Mouse (Mus musculus) embryonic facial prominence, embryonic 11.5 days (tissue): ENCODE results near the gene Amer3. TPM values are rescaled to one million over a fixed set of nuclear protein-coding genes. Genes with fewer than 3 reads are reported as not detected.
"Not testable (repeated sequence)": the region's sequence is repeated elsewhere in the genome, so short reads cannot be mapped to it uniquely, and the experiment has no call there.

ENCODE experiments used
- ATAC-seq: fragments of 200-750 bp; cut with Nextera tagmentation; replicated peaks from 2 replicates; pipeline ENCODE4 v1.8.0; 2017; ENCODE audit warnings: low read depth; ENCODE audit not compliant: insufficient number of reproducible peaks, low FRiP score, low TSS enrichment
- DNase-seq: peaks from one replicate; pipeline ENCODE4 v3.0.0-alpha.2; 2015; ENCODE audit warnings: low spot score
- H3K27ac ChIP-seq: fragments of 300-500 bp; sonication (generic); replicated peaks from 2 replicates; pipeline ENCODE4 v1.5.1; 2014; ENCODE audit warnings: mild to moderate bottlenecking, low read depth, low read length, control low read depth
- H3K27me3 ChIP-seq: fragments of 300-500 bp; sonication (generic); 2 replicates; pipeline ENCODE4 v1.6.1; 2014; ENCODE audit warnings: mild to moderate bottlenecking, low read length, moderate library complexity, mixed read lengths; ENCODE audit not compliant: control insufficient read depth, insufficient read depth
- H3K36me3 ChIP-seq: fragments of 300-500 bp; sonication (generic); replicated peaks from 2 replicates; pipeline ENCODE4 v1.6.1; 2014; ENCODE audit warnings: low read depth, mild to moderate bottlenecking, low read length, moderate library complexity, mixed read lengths; ENCODE audit not compliant: control insufficient read depth, insufficient read depth
- H3K4me1 ChIP-seq: fragments of 300-500 bp; sonication (generic); 2 replicates; pipeline ENCODE4 v1.6.1; 2014; ENCODE audit warnings: low read length, mixed read lengths; ENCODE audit not compliant: control insufficient read depth, insufficient read depth
- H3K4me2 ChIP-seq: fragments of 300-500 bp; sonication (generic); 2 replicates; pipeline ENCODE4 v1.6.1; 2014; ENCODE audit warnings: low read depth, mild to moderate bottlenecking, control low read depth, low read length, moderate library complexity
- H3K4me3 ChIP-seq: fragments of 300-500 bp; sonication (generic); 2 replicates; pipeline ENCODE4 v1.5.1; 2014; ENCODE audit warnings: low read depth, low read length, control low read depth
- H3K9ac ChIP-seq: fragments of 300-500 bp; sonication (generic); replicated peaks from 2 replicates; pipeline ENCODE4 v1.6.1; 2014; ENCODE audit warnings: mild to moderate bottlenecking, control low read depth, low read length
- H3K9me3 ChIP-seq: fragments of 300-500 bp; sonication (generic); replicated peaks from 2 replicates; pipeline ENCODE4 v1.6.1; 2016; ENCODE audit warnings: mild to moderate bottlenecking, low read length, inconsistent platforms, mixed read lengths; ENCODE audit not compliant: control insufficient read depth
- WGBS: fragments of 180-500 bp; shearing (Covaris S2); extraction: QIAGEN DNeasy Blood & Tissue Kit; methylation state at CpG from one replicate; pipeline ENCODE4 v1.1.7; 2014; 5-methylcytosine and 5-hydroxymethylcytosine counted together
- polyA plus RNA-seq: library from polyadenylated mRNA; unstranded; fragments of >200 nt; fragmentation: Nextera tagmentation; extraction: Ambion mirVana; gene quantifications from 2 replicates; pipeline ENCODE4 v1.2.1, GENCODE M21; 2014

Amer3 gene
- polyA plus RNA-seq, 1 experiment from 2014 or later, result 0.48 TPM

- not testable (repeated sequence) for H3K27ac ChIP-seq, ATAC-seq, H3K9me3 ChIP-seq, H3K4me1 ChIP-seq, H3K9ac ChIP-seq, H3K4me3 ChIP-seq, H3K4me2 ChIP-seq, H3K27me3 ChIP-seq, DNase-seq, H3K36me3 ChIP-seq
- WGBS, result 94% methylated on average over 13 of the region's 13 CpGs
These were observed 40.7 kb downstream of the Amer3 start for GRCm38 (mm10) chr1:34620116-34620515.

GRCm38 (mm10) chr1:34620761-34621160, 41.3 kb downstream of the Amer3 start:
- not testable (repeated sequence) for H3K36me3 ChIP-seq, H3K9me3 ChIP-seq, H3K4me2 ChIP-seq, ATAC-seq, H3K27me3 ChIP-seq, H3K9ac ChIP-seq, H3K4me1 ChIP-seq, H3K27ac ChIP-seq, DNase-seq, H3K4me3 ChIP-seq
- 86% methylated on average over 4 of the region's 5 CpGs for WGBS

GRCm38 (mm10) chr1:34635711-34636110, 56.3 kb downstream of the Amer3 start:
- H3K4me1 ChIP-seq, result no peaks in the 10 kb centered on the region
- H3K9me3 ChIP-seq, result no peaks in the 10 kb centered on the region
- H3K9ac ChIP-seq, result no peak overlapping the region
- H3K27me3 ChIP-seq, result no peaks in the 10 kb centered on the region
- DNase-seq, result no peak
- H3K4me3 ChIP-seq, result no peak overlapping the region
- ATAC-seq, result no peak
- no peak overlapping the region for H3K27ac ChIP-seq
- no peak overlapping the region for H3K4me2 ChIP-seq
- 87% methylated on average over 18 of the region's 18 CpGs for WGBS
- no peaks in the 10 kb centered on the region for H3K36me3 ChIP-seq

Other genes starting within 250 kb of the Amer3 start
- gene Ccdc115, start 140.0 kb upstream of the Amer3 start, polyA plus RNA-seq, result 51.9 and 55.4 TPM in 2 replicates
- 93.4 and 104 TPM in 2 replicates for gene Imp4, start 139.8 kb upstream of the Amer3 start, polyA plus RNA-seq
- gene Ptpn18, start 119.9 kb upstream of the Amer3 start, polyA plus RNA-seq, result 4.2 and 8.6 TPM in 2 replicates
- not detected in 2 replicates for gene Prss39, start 81.2 kb upstream of the Amer3 start, polyA plus RNA-seq
- not detected in 2 replicates for gene Cfc1, start 44.0 kb upstream of the Amer3 start, polyA plus RNA-seq
- not detected in 2 replicates for gene Prss40, start 18.7 kb upstream of the Amer3 start, polyA plus RNA-seq